15 mouse cellular contexts compared by ENCODE assay signal in genomic region chr3:83997036-83997435, GRCm38 (mm10). TPM values are rescaled to one million over a fixed set of nuclear protein-coding genes. Genes with fewer than 3 reads are reported as not detected.
DNase-seq lines count a peak whose midpoint lies in the region; ATAC-seq lines count a peak whose summit lies in the region.
"Had no signal": no experiment of that assay in that cellular context is flagged by ENCODE, and none has a peak within 500 bp of the region (broad histone marks: within the 10 kb centered on the region; RNA-seq: fewer than 3 reads in every experiment).

No protein-coding gene starts in this region.

- ATAC-seq in heart, embryonic 16.5 days (replicated peaks; ENCODE audit: extremely low read depth, insufficient read depth, low FRiP score), result no peak
- no peak for ATAC-seq in neural tube, embryonic 13.5 days (ENCODE audit: low read depth)
- ATAC-seq in neural tube, embryonic 15.5 days (ENCODE audit: low FRiP score), result no peak
- peak; percentile 66 for ATAC-seq in forebrain, embryonic 15.5 days (replicated peaks)
- ATAC-seq: activated CD4-positive, CD25-positive, alpha-beta regulatory T cell, adult 4 months; intestine, embryonic 16.5 days had no signal

- peaks cover 52% of the 10 kb centered on the region for H3K4me1 ChIP-seq in heart, embryonic 16.5 days (ENCODE audit: control insufficient read depth, insufficient read depth, low read length)
- peaks cover 67% of the 10 kb centered on the region for H3K4me1 ChIP-seq in neural tube, embryonic 13.5 days (replicated peaks)
- peaks cover 52% of the 10 kb centered on the region for H3K4me1 ChIP-seq in neural tube, embryonic 15.5 days
- peaks cover 63% of the 10 kb centered on the region for H3K4me1 ChIP-seq in forebrain, embryonic 15.5 days

- WGBS in heart, embryonic 16.5 days, result 76% methylated on average over 3 of the region's 3 CpGs
- 42% methylated on average over 3 of the region's 3 CpGs for WGBS in neural tube, embryonic 13.5 days
- WGBS in neural tube, embryonic 15.5 days, result 55% methylated on average over 3 of the region's 3 CpGs
- WGBS in forebrain, embryonic 15.5 days, result 18% methylated on average over 3 of the region's 3 CpGs

- DNase-seq in heart, adult 11 months, result no peak
- DNase-seq in thymus, postnatal 4 days, result peak; percentile 55
- DNase-seq in retina, postnatal 1 day, result no peak
- no peak for DNase-seq in kidney, adult 9 months
- DNase-seq: gastrocnemius, postnatal 14 days; kidney, postnatal 10 days; lung, postnatal 4 days; right cerebral cortex, postnatal 14 days had no signal

- no peaks in the 10 kb centered on the region for H3K36me3 ChIP-seq in heart, embryonic 16.5 days (ENCODE audit: control insufficient read depth, insufficient read depth)
- no peaks in the 10 kb centered on the region for H3K36me3 ChIP-seq in neural tube, embryonic 13.5 days
- no peaks in the 10 kb centered on the region for H3K36me3 ChIP-seq in neural tube, embryonic 15.5 days
- peaks cover 3% of the 10 kb centered on the region; the same call in 1 of the 2 replicates for H3K36me3 ChIP-seq in forebrain, embryonic 15.5 days

- H3K27ac ChIP-seq in heart, embryonic 16.5 days (ENCODE audit: low read length), result peak overlapping the region; percentile 78; the same call in 1 of the 2 replicates
- H3K27ac ChIP-seq in neural tube, embryonic 13.5 days (replicated peaks), result 0 out of 2 replicates have a peak overlapping the region, but pooled peaks have one; percentile 33
- H3K27ac ChIP-seq in neural tube, embryonic 15.5 days (replicated peaks), result no peak overlapping the region
- peak overlapping the region; percentile 72 for H3K27ac ChIP-seq in forebrain, embryonic 15.5 days (replicated peaks)
- H3K27ac ChIP-seq: liver, embryonic 14.5 days had no signal

- no peak overlapping the region for H3K4me3 ChIP-seq in heart, embryonic 16.5 days (ENCODE audit: low read length)
- H3K4me3 ChIP-seq in neural tube, embryonic 13.5 days, result no peak overlapping the region
- H3K4me3 ChIP-seq in neural tube, embryonic 15.5 days (replicated peaks), result no peak overlapping the region
- no peak overlapping the region for H3K4me3 ChIP-seq in forebrain, embryonic 15.5 days

- no peak overlapping the region for H3K9ac ChIP-seq in heart, embryonic 16.5 days (ENCODE audit: low read length)
- H3K9ac ChIP-seq in neural tube, embryonic 13.5 days, result no peak overlapping the region
- H3K9ac ChIP-seq in neural tube, embryonic 15.5 days (replicated peaks), result no peak overlapping the region
- H3K9ac ChIP-seq in forebrain, embryonic 15.5 days (replicated peaks), result no peak overlapping the region
- H3K9ac ChIP-seq: liver, embryonic 14.5 days had no signal

- H3K27me3 ChIP-seq in heart, embryonic 16.5 days (ENCODE audit: control insufficient read depth, insufficient read depth, low read length), result no peaks in the 10 kb centered on the region
- no peaks in the 10 kb centered on the region for H3K27me3 ChIP-seq in neural tube, embryonic 13.5 days
- no peaks in the 10 kb centered on the region for H3K27me3 ChIP-seq in neural tube, embryonic 15.5 days (replicated peaks)
- no peaks in the 10 kb centered on the region for H3K27me3 ChIP-seq in forebrain, embryonic 15.5 days

- no peak overlapping the region for H3K4me2 ChIP-seq in heart, embryonic 16.5 days (ENCODE audit: low read depth, low read length)
- H3K4me2 ChIP-seq in neural tube, embryonic 13.5 days, result no peak overlapping the region
- no peak overlapping the region for H3K4me2 ChIP-seq in neural tube, embryonic 15.5 days
- no peak overlapping the region for H3K4me2 ChIP-seq in forebrain, embryonic 15.5 days (replicated peaks)

- no peaks in the 10 kb centered on the region for H3K9me3 ChIP-seq in heart, embryonic 16.5 days (replicated peaks; ENCODE audit: control insufficient read depth, low read length)
- no peaks in the 10 kb centered on the region for H3K9me3 ChIP-seq in neural tube, embryonic 13.5 days
- H3K9me3 ChIP-seq in neural tube, embryonic 15.5 days (replicated peaks), result no peaks in the 10 kb centered on the region
- H3K9me3 ChIP-seq in forebrain, embryonic 15.5 days, result no peaks in the 10 kb centered on the region

RNA-seq across cellular contexts. Expression of gene Tmem131l, which starts 42.9 kb away (rescaled TPM):
- 35.5 and 47.8 TPM in 2 replicates for polyA plus RNA-seq in heart, embryonic 16.5 days (2015; fragmentation: Nextera tagmentation; extraction: Ambion mirVana)
- polyA plus RNA-seq in neural tube, embryonic 13.5 days (2015; fragmentation: Nextera tagmentation; extraction: Ambion mirVana), result 75.1 and 75.3 TPM in 2 replicates
- 43.0 and 71.5 TPM in 2 replicates for polyA plus RNA-seq in neural tube, embryonic 15.5 days (2015; fragmentation: Nextera tagmentation; extraction: Ambion mirVana)
- 125 and 130 TPM in 2 replicates for polyA plus RNA-seq in forebrain, embryonic 15.5 days (2015; fragmentation: Nextera tagmentation; extraction: Ambion mirVana)
